Mouse (Mus musculus) intestine, embryonic 15.5 days (tissue): ENCODE data around the gene Pde1a. TPM values are rescaled to one million over a fixed set of nuclear protein-coding genes. Genes with fewer than 3 reads are reported as not detected.

Experiments
- polyA plus RNA-seq: library from polyadenylated mRNA; unstranded; fragments of >200 nt; fragmentation: Nextera tagmentation; extraction: Ambion mirVana; gene quantifications from 2 replicates; pipeline ENCODE4 v1.2.1, GENCODE M21; 2015

The Pde1a gene
- polyA plus RNA-seq, 1 experiment from 2014 or later = 40.2 TPM

Other genes starting within 250 kb of the Pde1a start
- not detected in 2 replicates for gene Prdx6b, start 163.0 kb upstream of the Pde1a start, polyA plus RNA-seq
- gene Dnajc10, start 186.0 kb upstream of the Pde1a start, polyA plus RNA-seq = 56.4 and 64.9 TPM in 2 replicates